Mouse (Mus musculus) CD4-positive helper T cell, adult 2 months (primary cell): ENCODE data around the gene Kif2a.
"Not testable (repeated sequence)": the region's sequence is repeated elsewhere in the genome, so short reads cannot be mapped to it uniquely, and the experiment has no call there.

Experiments used
- DNase-seq: peaks from one replicate; pipeline ENCODE4 v3.0.0-alpha.2; 2012; ENCODE audit warnings: low read depth, missing footprints, low spot score

Gene Kif2a

GRCm38 (mm10) chr13:107022266-107023171 lies 593 bp upstream of the Kif2a start:
- DNase-seq: peak; percentile 87

GRCm38 (mm10) chr13:107019443-107019842 lies 2.5 kb downstream of the Kif2a start:
- no peak for DNase-seq

GRCm38 (mm10) chr13:107013926-107014325 lies 8.0 kb downstream of the Kif2a start:
- DNase-seq: no peak

GRCm38 (mm10) chr13:107011618-107012017 lies 10.3 kb downstream of the Kif2a start:
- DNase-seq: no peak

GRCm38 (mm10) chr13:107008174-107008573 lies 13.8 kb downstream of the Kif2a start:
- DNase-seq: no peak

GRCm38 (mm10) chr13:107003211-107003610 lies 18.7 kb downstream of the Kif2a start:
- no peak for DNase-seq

- peak; percentile 64 for DNase-seq
Observed at GRCm38 (mm10) chr13:106998671-106999070, 23.3 kb downstream of the Kif2a start.

GRCm38 (mm10) chr13:106998026-106998425 lies 23.9 kb downstream of the Kif2a start:
- DNase-seq: no peak

- DNase-seq: not testable (repeated sequence)
Observed at GRCm38 (mm10) chr13:106997557-106997956, 24.4 kb downstream of the Kif2a start.

GRCm38 (mm10) chr13:106996891-106997290 lies 25.0 kb downstream of the Kif2a start:
- no peak for DNase-seq

- DNase-seq: no peak
Observed at GRCm38 (mm10) chr13:106961496-106961895, 60.4 kb downstream of the Kif2a start.

- DNase-seq: no peak
Observed at GRCm38 (mm10) chr13:106960557-106960956, 61.4 kb downstream of the Kif2a start.

GRCm38 (mm10) chr13:106958286-106958685 lies 63.6 kb downstream of the Kif2a start:
- no peak for DNase-seq

- DNase-seq: no peak
Observed at GRCm38 (mm10) chr13:106957554-106957953, 64.4 kb downstream of the Kif2a start.

- no peak for DNase-seq
Observed at GRCm38 (mm10) chr13:106954880-106955279, 67.0 kb downstream of the Kif2a start.

- DNase-seq: peak; percentile 8
Observed at GRCm38 (mm10) chr13:106947583-106947982, 74.3 kb downstream of the Kif2a start.

- DNase-seq: peak; percentile 95
Observed at GRCm38 (mm10) chr13:106946594-106947540, 75.1 kb downstream of the Kif2a start, which contains the start of gene Dimt1. Gene Dimt1 (plus strand): TSS chr13:106947127.

- DNase-seq: no peak
Observed at GRCm38 (mm10) chr13:106945518-106945917, 76.4 kb downstream of the Kif2a start.

- no peak for DNase-seq
Observed at GRCm38 (mm10) chr13:106942721-106943120, 79.2 kb downstream of the Kif2a start.

GRCm38 (mm10) chr13:106941211-106941976 lies 80.5 kb downstream of the Kif2a start:
- DNase-seq: peak; percentile 17

GRCm38 (mm10) chr13:106937138-106937472 lies 84.8 kb downstream of the Kif2a start:
- DNase-seq: no peak
